Comparison of ENCODE assay signal across 11 mouse cellular contexts in the genomic region with DNA sequence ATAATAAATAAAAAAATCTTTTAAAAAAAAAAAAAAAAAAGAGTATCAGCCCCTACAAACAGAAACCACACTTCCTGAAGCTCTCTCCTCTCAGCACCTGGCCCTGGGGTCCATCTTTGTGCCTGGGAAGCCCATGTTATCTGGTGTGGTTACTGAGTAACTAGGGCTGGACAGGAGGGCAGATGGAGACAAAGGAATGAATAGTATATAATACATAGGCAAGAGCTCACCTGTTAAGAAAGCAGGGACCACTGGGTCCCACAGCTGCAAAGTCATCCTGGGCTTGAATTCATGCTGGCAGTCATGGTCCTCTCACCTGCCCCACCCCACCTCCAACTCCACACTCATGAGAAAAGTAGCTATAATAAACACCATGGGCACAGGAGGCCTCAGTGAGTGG. TPM values are rescaled to one million over a fixed set of nuclear protein-coding genes. Genes with fewer than 3 reads are reported as not detected.
DNase-seq lines count a peak whose midpoint lies in the region; ATAC-seq lines count a peak whose summit lies in the region.
"Had no signal": no experiment of that assay in that cellular context is flagged by ENCODE, and none has a peak within 500 bp of the region (broad histone marks: within the 10 kb centered on the region; RNA-seq: fewer than 3 reads in every experiment).

No protein-coding gene starts in this region.

- H3K4me3 ChIP-seq in embryonic facial prominence, embryonic 13.5 days = no peak overlapping the region
- H3K4me3 ChIP-seq in embryonic facial prominence, embryonic 10.5 days = no peak overlapping the region
- no peak overlapping the region for H3K4me3 ChIP-seq in lung, embryonic 15.5 days
- H3K4me3 ChIP-seq in intestine, embryonic 14.5 days (ENCODE audit: low read depth, low read length) = no peak overlapping the region
- H3K4me3 ChIP-seq: forebrain, embryonic 13.5 days; left cerebral cortex, adult 2 months had no signal

- H3K36me3 ChIP-seq in embryonic facial prominence, embryonic 13.5 days = no peaks in the 10 kb centered on the region
- H3K36me3 ChIP-seq in embryonic facial prominence, embryonic 10.5 days (replicated peaks) = peaks cover 44% of the 10 kb centered on the region
- no peaks in the 10 kb centered on the region for H3K36me3 ChIP-seq in lung, embryonic 15.5 days
- peaks cover 16% of the 10 kb centered on the region; the same call in 1 of the 2 replicates for H3K36me3 ChIP-seq in intestine, embryonic 14.5 days (ENCODE audit: control insufficient read depth, insufficient read depth, low read length)

- no peaks in the 10 kb centered on the region for H3K9me3 ChIP-seq in embryonic facial prominence, embryonic 13.5 days
- H3K9me3 ChIP-seq in embryonic facial prominence, embryonic 10.5 days = no peaks in the 10 kb centered on the region
- no peaks in the 10 kb centered on the region for H3K9me3 ChIP-seq in lung, embryonic 15.5 days
- no peaks in the 10 kb centered on the region for H3K9me3 ChIP-seq in intestine, embryonic 14.5 days (ENCODE audit: control insufficient read depth, low read length)
- H3K9me3 ChIP-seq: forebrain, embryonic 13.5 days had no signal

- H3K27ac ChIP-seq in embryonic facial prominence, embryonic 13.5 days = peak overlapping the region; percentile 28; the same call in 1 of the 2 replicates
- no peak overlapping the region for H3K27ac ChIP-seq in embryonic facial prominence, embryonic 10.5 days (replicated peaks)
- peak overlapping the region; percentile 66 for H3K27ac ChIP-seq in lung, embryonic 15.5 days
- peak overlapping the region; percentile 58 for H3K27ac ChIP-seq in intestine, embryonic 14.5 days (ENCODE audit: low read depth)
- H3K27ac ChIP-seq: forebrain, embryonic 13.5 days; left cerebral cortex, adult 2 months had no signal

- no peak overlapping the region for H3K4me2 ChIP-seq in embryonic facial prominence, embryonic 13.5 days
- no peak overlapping the region for H3K4me2 ChIP-seq in lung, embryonic 15.5 days
- no peak overlapping the region for H3K4me2 ChIP-seq in intestine, embryonic 14.5 days (ENCODE audit: low read length)
- H3K4me2 ChIP-seq: forebrain, embryonic 13.5 days had no signal

- H3K27me3 ChIP-seq in embryonic facial prominence, embryonic 13.5 days = no peaks in the 10 kb centered on the region
- no peaks in the 10 kb centered on the region for H3K27me3 ChIP-seq in embryonic facial prominence, embryonic 10.5 days (replicated peaks; ENCODE audit: low read depth, poor library complexity, severe bottlenecking)
- no peaks in the 10 kb centered on the region for H3K27me3 ChIP-seq in lung, embryonic 15.5 days
- H3K27me3 ChIP-seq in intestine, embryonic 14.5 days (replicated peaks; ENCODE audit: control insufficient read depth, insufficient read depth, low read length) = no peaks in the 10 kb centered on the region
- H3K27me3 ChIP-seq: forebrain, embryonic 13.5 days had no signal

- H3K4me1 ChIP-seq in embryonic facial prominence, embryonic 13.5 days = peaks cover 47% of the 10 kb centered on the region
- H3K4me1 ChIP-seq in embryonic facial prominence, embryonic 10.5 days = peaks cover 59% of the 10 kb centered on the region
- peaks cover 87% of the 10 kb centered on the region for H3K4me1 ChIP-seq in lung, embryonic 15.5 days
- peaks cover 63% of the 10 kb centered on the region for H3K4me1 ChIP-seq in intestine, embryonic 14.5 days (replicated peaks; ENCODE audit: control insufficient read depth, insufficient read depth, low read length)

- no peak for ATAC-seq in embryonic facial prominence, embryonic 13.5 days (ENCODE audit: insufficient number of reproducible peaks, insufficient read depth, low FRiP score, low TSS enrichment, low read depth)
- no peak for ATAC-seq in lung, embryonic 15.5 days (ENCODE audit: borderline replicate concordance, extremely low read depth, low FRiP score, low TSS enrichment)
- ATAC-seq in intestine, embryonic 14.5 days (replicated peaks; ENCODE audit: low FRiP score, low TSS enrichment, low read depth) = peak; percentile 61
- no peak for ATAC-seq in megakaryocyte-erythroid progenitor cell, adult 5-6 weeks (replicated peaks; ENCODE audit: low FRiP score, low TSS enrichment, poor library complexity, severe bottlenecking)
- ATAC-seq: forebrain, embryonic 13.5 days had no signal

- no peak for DNase-seq in embryonic facial prominence, embryonic 10.5 days (ENCODE audit: low spot score)
- no peak for DNase-seq in lung, postnatal 4 days
- DNase-seq in intestine, embryonic 14.5 days (ENCODE audit: low spot score) = no peak
- DNase-seq in naive thymus-derived CD4-positive, alpha-beta T cell, adult 2 months (ENCODE audit: low read depth) = peak; percentile 49
- DNase-seq in layer of hippocampus, postnatal 36 days = no peak
- DNase-seq: gastrocnemius, postnatal 25 days had no signal

- no peak overlapping the region for H3K9ac ChIP-seq in embryonic facial prominence, embryonic 13.5 days
- no peak overlapping the region for H3K9ac ChIP-seq in lung, embryonic 15.5 days
- H3K9ac ChIP-seq in intestine, embryonic 14.5 days (ENCODE audit: low read length) = no peak overlapping the region
- H3K9ac ChIP-seq: forebrain, embryonic 13.5 days had no signal

RNA-seq across cellular contexts. Expression of gene Myh9, which starts 8.9 kb away (rescaled TPM):
- 36.2 and 41.0 TPM in 2 replicates for polyA plus RNA-seq in embryonic facial prominence, embryonic 13.5 days (2015; fragmentation: Nextera tagmentation; extraction: Ambion mirVana)
- 45.7 and 46.9 TPM in 2 replicates for polyA plus RNA-seq in embryonic facial prominence, embryonic 10.5 days (2016; fragmentation: Nextera tagmentation; extraction: Ambion mirVana)
- 62.5 and 67.7 TPM in 2 replicates for polyA plus RNA-seq in lung, embryonic 15.5 days (2015; fragmentation: Nextera tagmentation; extraction: Ambion mirVana)
- 67.9 and 72.2 TPM in 2 replicates for polyA plus RNA-seq in intestine, embryonic 14.5 days (2014; fragmentation: Nextera tagmentation; extraction: Ambion mirVana)
- total RNA-seq in megakaryocyte-erythroid progenitor cell, adult 5-6 weeks (2014; fragmentation: Nextera tagmentation) = 98.3 and 144 TPM in 2 replicates
- total RNA-seq in megakaryocyte-erythroid progenitor cell, adult 5-6 weeks (2017) = 195 and 198 TPM in 2 replicates
- 100 to 1,000 TPM in 1 of 2 experiments, 10 to 100 TPM in 1; 92.4 to 103 TPM for total RNA-seq in layer of hippocampus, postnatal 36 days (2021)
